Mouse (Mus musculus) Patski (cell line): ENCODE results near the gene Senp3. TPM values are rescaled to one million over a fixed set of nuclear protein-coding genes. Genes with fewer than 3 reads are reported as not detected.

ENCODE experiments used
- ATAC-seq: fragments of 100-300 bp; one replicate; pipeline ENCODE4 v1.8.0; 2021
- CTCF ChIA-PET: fragments of 350-600 bp; sonication (Branson Sonifier 250); formaldehyde crosslinking; loops from one replicate; lab custom pipeline; 2022; ENCODE audit warnings: inconsistent platforms; lab: Charles Lee
- POLR2A ChIA-PET: fragments of 350-600 bp; sonication (Branson Sonifier 250); formaldehyde crosslinking; loops from one replicate; lab custom pipeline; 2022; ENCODE audit warnings: antibody characterized with exemption, inconsistent platforms; lab: Charles Lee
- DNase-seq: peaks from one replicate; pipeline ENCODE4 v3.0.0-alpha.2; 2011; ENCODE audit warnings: low read depth, low spot score
- H3K27me3 ChIP-seq: fragments of 371-371 bp; one replicate; pipeline ENCODE4 v1.5.1; 2021
- CTCF ChIP-seq: fragments of 100-300 bp; IDR thresholded peaks from one replicate; pipeline ENCODE4 v1.5.1; 2021
- in situ Hi-C: fragments of 300-500 bp; cut with MboI; formaldehyde crosslinking; loops from 3 replicates; pipeline ENCODE4 v1.11.1; 2018; ENCODE audit warnings: low pct_unique_long_range_greater_than_20kb, mixed read lengths
- polyA plus RNA-seq: library from polyadenylated mRNA; unstranded; gene quantifications from one replicate; pipeline ENCODE4 v1.2.3, GENCODE M21; 2021

Gene Senp3
- polyA plus RNA-seq, 1 experiment from 2014 or later = 116 TPM

- no peaks in the 10 kb centered on the region for H3K27me3 ChIP-seq
- no peak for TF ChIP-seq CTCF
- ATAC-seq = no peak
- in situ Hi-C loops = no loop called here
- ChIA-PET CTCF (interaction anchor here (1.1 to 1.5 kb wide), 3 partner anchors 8 to 20 kb away, joined by 3 to 4 read pairs (median 3); partner anchors contain the start of gene Tnfsf13), POLR2A (interaction anchor here (0.5 to 1.4 kb wide), 3 partner anchors 12 to 21 kb away, joined by 3 to 8 read pairs (median 3); partner anchors contain the start of gene Senp3)
- no peak for DNase-seq
Measured at GRCm38 (mm10) chr11:69693421-69693965, 11.6 kb upstream of the Senp3 start.

- ChIA-PET POLR2A (interaction anchor here (0.5 to 1.2 kb wide), 2 partner anchors 11 to 21 kb away, joined by 3 read pairs; partner anchors contain the start of gene Senp3), CTCF (interaction anchor here (1.1 to 1.5 kb wide), 3 partner anchors 8 to 21 kb away, joined by 3 to 4 read pairs (median 3); partner anchors contain the start of gene Tnfsf13)
- DNase-seq (no peak), ATAC-seq (no peak)
- in situ Hi-C loops = no loop called here
- H3K27me3 ChIP-seq = no peaks in the 10 kb centered on the region
- TF ChIP-seq CTCF = no peak
Measured at GRCm38 (mm10) chr11:69692863-69693262, 11.0 kb upstream of the Senp3 start.

- no peaks in the 10 kb centered on the region for H3K27me3 ChIP-seq
- in situ Hi-C loops = no loop called here
- DNase-seq (no peak), ATAC-seq (no peak)
- POLR2A ChIA-PET = no interaction called here
- CTCF ChIA-PET = no interaction called here
- TF ChIP-seq CTCF = no peak
Measured at GRCm38 (mm10) chr11:69692196-69692811, 10.4 kb upstream of the Senp3 start.

- no peak for TF ChIP-seq CTCF
- POLR2A ChIA-PET = no interaction called here
- no peaks in the 10 kb centered on the region for H3K27me3 ChIP-seq
- ATAC-seq (no peak), DNase-seq (no peak)
- CTCF ChIA-PET = no interaction called here
- in situ Hi-C loops = no loop called here
Measured at GRCm38 (mm10) chr11:69689891-69690290, 8.0 kb upstream of the Senp3 start.

GRCm38 (mm10) chr11:69687061-69687460 lies 5.2 kb upstream of the Senp3 start:
- H3K27me3 ChIP-seq = no peaks in the 10 kb centered on the region
- ChIA-PET POLR2A (no interaction called here), CTCF (interaction anchor here (1.7 to 6.2 kb wide), 2 partner anchors 20 to 29 kb away, joined by 5 to 51 read pairs; no protein-coding TSS in a partner anchor)
- no peak for DNase-seq
- no peak for TF ChIP-seq CTCF
- no peak for ATAC-seq
- in situ Hi-C loops = no loop called here

- DNase-seq (no peak), ATAC-seq (peak; percentile 6)
- ChIA-PET POLR2A (interaction anchor here (1.9 kb wide), 1 partner anchor 29 kb away, joined by 13 read pairs; no protein-coding TSS in a partner anchor), CTCF (interaction anchor here (1.2 to 6.2 kb wide), 3 partner anchors 20 to 41 kb away, joined by 4 to 51 read pairs (median 5); no protein-coding TSS in a partner anchor)
- TF ChIP-seq CTCF = no peak
- H3K27me3 ChIP-seq = no peaks in the 10 kb centered on the region
- in situ Hi-C loops = no loop called here
Measured at GRCm38 (mm10) chr11:69686377-69686776, 4.5 kb upstream of the Senp3 start.

- POLR2A ChIA-PET = interaction anchor here (1.9 kb wide), 1 partner anchor 30 kb away, joined by 13 read pairs; no protein-coding TSS in a partner anchor
- CTCF ChIA-PET = interaction anchor here (0.6 to 6.2 kb wide), 6 partner anchors 8 to 202 kb away, joined by 3 to 51 read pairs (median 4); no protein-coding TSS in a partner anchor
- TF ChIP-seq CTCF = no peak
- DNase-seq (no peak), ATAC-seq (peak; percentile 61)
- in situ Hi-C loops = no loop called here
- no peaks in the 10 kb centered on the region for H3K27me3 ChIP-seq
Measured at GRCm38 (mm10) chr11:69685526-69686148, 3.8 kb upstream of the Senp3 start, which contains the start of gene Tnfsf13. Gene Tnfsf13 (minus strand): TSS chr11:69685784.

GRCm38 (mm10) chr11:69684936-69685335 lies 3.1 kb upstream of the Senp3 start:
- H3K27me3 ChIP-seq = no peaks in the 10 kb centered on the region
- CTCF ChIA-PET = interaction anchor here (0.6 to 6.2 kb wide), 4 partner anchors 9 to 202 kb away, joined by 3 to 51 read pairs (median 4); no protein-coding TSS in a partner anchor
- POLR2A ChIA-PET = interaction anchor here (1.9 kb wide), 1 partner anchor 30 kb away, joined by 13 read pairs; no protein-coding TSS in a partner anchor
- in situ Hi-C loops = loop anchor here (5.0 kb wide), 3 partner anchors 32 to 192 kb away; partner anchors contain the start of genes Polr2a and Tmem95
- no peak for TF ChIP-seq CTCF
- ATAC-seq = no peak
- DNase-seq = no peak

GRCm38 (mm10) chr11:69684128-69684745 lies 2.4 kb upstream of the Senp3 start:
- ATAC-seq = no peak
- TF ChIP-seq CTCF = no peak
- CTCF ChIA-PET = interaction anchor here (1.8 to 6.2 kb wide), 2 partner anchors 9 to 32 kb away, joined by 4 to 51 read pairs; no protein-coding TSS in a partner anchor
- H3K27me3 ChIP-seq = no peaks in the 10 kb centered on the region
- in situ Hi-C loops = loop anchor here (5.0 kb wide), 3 partner anchors 33 to 193 kb away; partner anchors contain the start of genes Polr2a and Tmem95
- no peak for DNase-seq
- POLR2A ChIA-PET = interaction anchor here (1.9 kb wide), 1 partner anchor 31 kb away, joined by 13 read pairs; no protein-coding TSS in a partner anchor
